Comparison of ENCODE assay signal across 8 mouse cellular contexts in genomic region chr3:88717198-88717798, GRCm38 (mm10). TPM values are rescaled to one million over a fixed set of nuclear protein-coding genes. Genes with fewer than 3 reads are reported as not detected.
DNase-seq lines count a peak whose midpoint lies in the region; ATAC-seq and TF ChIP-seq lines count a peak whose summit lies in the region.

No protein-coding gene starts in this region.

- H3K9ac ChIP-seq in ES-E14 (ENCODE audit: insufficient read depth, low read depth, low read length, poor library complexity, severe bottlenecking) = peak overlapping the region; percentile 83
- H3K9ac ChIP-seq in embryonic facial prominence, embryonic 11.5 days (replicated peaks; ENCODE audit: low read length) = peak overlapping the region; percentile 70
- peak overlapping the region; percentile 69 for H3K9ac ChIP-seq in limb, embryonic 12.5 days (replicated peaks)

- intact Hi-C loops in heart, postnatal 10 days (cut with DNase I) = no loop called here

- WGBS in embryonic facial prominence, embryonic 11.5 days = 10% methylated on average over 9 of the region's 9 CpGs
- 10% methylated on average over 9 of the region's 9 CpGs for WGBS in hindbrain, embryonic 10.5 days
- WGBS in limb, embryonic 12.5 days = 13% methylated on average over 9 of the region's 9 CpGs

- peak overlapping the region; percentile 87 for H3K4me2 ChIP-seq in embryonic facial prominence, embryonic 11.5 days (ENCODE audit: low read depth, low read length)
- peak overlapping the region; percentile 84 for H3K4me2 ChIP-seq in limb, embryonic 12.5 days

- peaks cover 3 to 6% of the 10 kb centered on the region in 2 experiments; a peak in 2 of 4 replicates for H3K4me1 ChIP-seq in ES-E14 (ENCODE audit: control insufficient read depth in 2 of 2, insufficient read depth in 2 of 2, low read length in 2 of 2, poor library complexity in 1 of 2)
- no peaks in the 10 kb centered on the region for H3K4me1 ChIP-seq in embryonic facial prominence, embryonic 11.5 days (ENCODE audit: control insufficient read depth, insufficient read depth, low read length)
- peaks cover 17% of the 10 kb centered on the region for H3K4me1 ChIP-seq in hindbrain, embryonic 10.5 days (replicated peaks)
- peaks cover 19% of the 10 kb centered on the region for H3K4me1 ChIP-seq in limb, embryonic 12.5 days (replicated peaks)

- no peaks in the 10 kb centered on the region for H3K27me3 ChIP-seq in embryonic facial prominence, embryonic 11.5 days (ENCODE audit: control insufficient read depth, insufficient read depth, low read length)
- no peaks in the 10 kb centered on the region for H3K27me3 ChIP-seq in hindbrain, embryonic 10.5 days (ENCODE audit: insufficient read depth, poor library complexity, severe bottlenecking)
- H3K27me3 ChIP-seq in limb, embryonic 12.5 days = no peaks in the 10 kb centered on the region

- peak overlapping the region; percentile 82 to 86 for H3K4me3 ChIP-seq in ES-E14 (ENCODE audit: insufficient read depth in 1 of 2, low read depth in 1 of 2, low read length in 2 of 2, poor library complexity in 1 of 2, severe bottlenecking in 1 of 2)
- H3K4me3 ChIP-seq in embryonic facial prominence, embryonic 11.5 days (ENCODE audit: low read depth, low read length) = peak overlapping the region; percentile 73
- peak overlapping the region; percentile 80 for H3K4me3 ChIP-seq in hindbrain, embryonic 10.5 days
- peak overlapping the region; percentile 73 for H3K4me3 ChIP-seq in limb, embryonic 12.5 days (replicated peaks)

- no peaks in the 10 kb centered on the region for H3K9me3 ChIP-seq in ES-E14 (ENCODE audit: control insufficient read depth, insufficient read depth, low read depth, low read length)
- H3K9me3 ChIP-seq in embryonic facial prominence, embryonic 11.5 days (replicated peaks; ENCODE audit: control insufficient read depth, low read length) = no peaks in the 10 kb centered on the region
- H3K9me3 ChIP-seq in hindbrain, embryonic 10.5 days = no peaks in the 10 kb centered on the region
- no peaks in the 10 kb centered on the region for H3K9me3 ChIP-seq in limb, embryonic 12.5 days

- ATAC-seq in embryonic facial prominence, embryonic 11.5 days (replicated peaks; ENCODE audit: insufficient number of reproducible peaks, low FRiP score, low TSS enrichment, low read depth) = peak; percentile 61; the same call in 1 of the 2 replicates
- no peak for ATAC-seq in limb, embryonic 12.5 days (ENCODE audit: insufficient number of reproducible peaks, insufficient read depth, low FRiP score, low TSS enrichment, low read depth)

- in situ Hi-C loops in ES-E14 (cut with MboI; ENCODE audit: low sequenced_read_pairs in 2 of 2, unreplicated experiment in 2 of 2) = loop anchor here in 1 of 2 experiments (25.0 kb wide), 1 partner anchor 405 kb away; no protein-coding TSS in a partner anchor

- no peak overlapping the region for H3K27ac ChIP-seq in ES-E14 (ENCODE audit: insufficient read depth, low read depth, low read length, poor library complexity, severe bottlenecking)
- no peak overlapping the region for H3K27ac ChIP-seq in embryonic facial prominence, embryonic 11.5 days (replicated peaks; ENCODE audit: low read depth, low read length)
- peak overlapping the region; percentile 89 for H3K27ac ChIP-seq in hindbrain, embryonic 10.5 days
- peak overlapping the region; percentile 66; the same call in 1 of the 2 replicates for H3K27ac ChIP-seq in limb, embryonic 12.5 days

- DNase-seq in heart, adult 18-20 months = peak; percentile 45 to 72
- no peak for DNase-seq in heart, postnatal 10 days
- DNase-seq in ES-E14 (ENCODE audit: low read depth, low spot score) = no peak
- DNase-seq in embryonic facial prominence, embryonic 11.5 days (ENCODE audit: low spot score) = peak; percentile 14
- DNase-seq in hindbrain, embryonic 10.5 days (ENCODE audit: low spot score) = peak; percentile 56
- DNase-seq in mesoderm, embryonic 11.5 days (ENCODE audit: low read depth, low spot score) = peak; percentile 37
- DNase-seq in testis, postnatal 14 days (ENCODE audit: low spot score) = peak; percentile 44

- H3K36me3 ChIP-seq in ES-E14 (ENCODE audit: control insufficient read depth, insufficient read depth, low read length, poor library complexity, severe bottlenecking) = peaks cover 9% of the 10 kb centered on the region
- peaks cover 5% of the 10 kb centered on the region for H3K36me3 ChIP-seq in embryonic facial prominence, embryonic 11.5 days (replicated peaks; ENCODE audit: control insufficient read depth, insufficient read depth, low read depth, low read length)
- H3K36me3 ChIP-seq in hindbrain, embryonic 10.5 days = peaks cover 61% of the 10 kb centered on the region
- H3K36me3 ChIP-seq in limb, embryonic 12.5 days = peaks cover 57% of the 10 kb centered on the region

TF ChIP-seq in ES-E14, 5 proteins besides CTCF, POLR2A, EP300 and RAD21:
- TF ChIP-seq ZNF384 (IDR thresholded peaks at IDR 0.05; ENCODE audit: low read depth, low read length) = no peak
- TF ChIP-seq MAFK (IDR thresholded peaks at IDR 0.05; ENCODE audit: insufficient read depth, low read depth, low read length) = no peak
TF ChIP-seq in ES-E14: peak in this region for 0.

RNA-seq across cellular contexts. Expression of gene Rit1, which starts 0.7 kb away (rescaled TPM):
- total RNA-seq in heart, adult 18-20 months (2021) = 10 to 100 TPM; 70.5 to 95.6 TPM
- total RNA-seq in heart, postnatal 10 days (2021) = 10 to 100 TPM; 59.4 to 70.2 TPM
- total RNA-seq in ES-E14 (2012; rRNA removed) = 10.7 and 18.3 TPM in 2 replicates
- polyA plus RNA-seq in embryonic facial prominence, embryonic 11.5 days (2014; fragmentation: Nextera tagmentation; extraction: Ambion mirVana) = 41.4 and 41.7 TPM in 2 replicates
- polyA plus RNA-seq in hindbrain, embryonic 10.5 days (2016; fragmentation: Nextera tagmentation; extraction: Ambion mirVana) = 35.7 and 48.5 TPM in 2 replicates
- 39.7 and 41.2 TPM in 2 replicates for polyA plus RNA-seq in limb, embryonic 12.5 days (2016; fragmentation: Nextera tagmentation; extraction: Ambion mirVana)

RNA-seq across cellular contexts. Expression of gene Khdc4, which starts 31.7 kb away (rescaled TPM):
- 10 to 100 TPM; 25.7 to 26.3 TPM for total RNA-seq in heart, adult 18-20 months (2021)
- total RNA-seq in heart, postnatal 10 days (2021) = 10 to 100 TPM; 39.5 to 42.9 TPM
- total RNA-seq in ES-E14 (2012; rRNA removed) = 85.5 and 112 TPM in 2 replicates
- 101 and 104 TPM in 2 replicates for polyA plus RNA-seq in embryonic facial prominence, embryonic 11.5 days (2014; fragmentation: Nextera tagmentation; extraction: Ambion mirVana)
- 99.6 and 102 TPM in 2 replicates for polyA plus RNA-seq in hindbrain, embryonic 10.5 days (2016; fragmentation: Nextera tagmentation; extraction: Ambion mirVana)
- 127 and 128 TPM in 2 replicates for polyA plus RNA-seq in limb, embryonic 12.5 days (2016; fragmentation: Nextera tagmentation; extraction: Ambion mirVana)

RNA-seq across cellular contexts. Expression of gene Syt11, which starts 57.7 kb away (rescaled TPM):
- total RNA-seq in heart, adult 18-20 months (2021) = 1 to 10 TPM; 5.4 to 8.0 TPM
- 1 to 10 TPM; 5.7 to 6.7 TPM for total RNA-seq in heart, postnatal 10 days (2021)
- 12.4 and 13.9 TPM in 2 replicates for total RNA-seq in ES-E14 (2012; rRNA removed)
- 51.5 and 59.1 TPM in 2 replicates for polyA plus RNA-seq in embryonic facial prominence, embryonic 11.5 days (2014; fragmentation: Nextera tagmentation; extraction: Ambion mirVana)
- 112 and 147 TPM in 2 replicates for polyA plus RNA-seq in hindbrain, embryonic 10.5 days (2016; fragmentation: Nextera tagmentation; extraction: Ambion mirVana)
- polyA plus RNA-seq in limb, embryonic 12.5 days (2016; fragmentation: Nextera tagmentation; extraction: Ambion mirVana) = 32.0 and 36.8 TPM in 2 replicates

Comparison
In these comparisons a context has a peak if more than half of its experiments do, and no peak if none do; other contexts are left out.
1. DNase-seq: peak in heart, adult 18-20 months (2 of 2), embryonic facial prominence, embryonic 11.5 days (single experiment), hindbrain, embryonic 10.5 days (single experiment), mesoderm, embryonic 11.5 days (single experiment) and testis, postnatal 14 days (single experiment); none in heart, postnatal 10 days (0 of 2) and ES-E14 (single experiment).
2. H3K27ac ChIP-seq: peak in hindbrain, embryonic 10.5 days (single experiment) and limb, embryonic 12.5 days (single experiment); none in ES-E14 (single experiment) and embryonic facial prominence, embryonic 11.5 days (single experiment).
3. Peak in every context shown above with its lines, with median percentiles within 50 percentile points of each other: H3K4me3 ChIP-seq and H3K9ac ChIP-seq.